Mouse (Mus musculus) fibroblast of lung, adult 2 months (primary cell): ENCODE data around the gene Pot1a.

Source experiments
- DNase-seq: peaks from one replicate; pipeline ENCODE4 v3.0.0-alpha.2; 2011; ENCODE audit warnings: low read depth

The Pot1a gene

GRCm38 (mm10) chr6:25808806-25809495, at the start of gene Pot1a:
Gene Pot1a (minus strand): TSS chr6:25809246.
- DNase-seq, result peak; percentile 97

GRCm38 (mm10) chr6:25836261-25836660, 27.2 kb upstream of the Pot1a start:
- peak; percentile 4 for DNase-seq

- DNase-seq, result no peak
These were observed 3.0 kb downstream of the Pot1a start for GRCm38 (mm10) chr6:25806021-25806420.

GRCm38 (mm10) chr6:25802269-25802668, 6.8 kb downstream of the Pot1a start:
- DNase-seq, result no peak

- DNase-seq, result no peak
These were observed 7.8 kb downstream of the Pot1a start for GRCm38 (mm10) chr6:25801230-25801629.

- DNase-seq, result no peak
These were observed 40.8 kb downstream of the Pot1a start for GRCm38 (mm10) chr6:25768238-25768637.

- DNase-seq, result no peak
These were observed 41.5 kb downstream of the Pot1a start for GRCm38 (mm10) chr6:25767552-25767951.

GRCm38 (mm10) chr6:25767073-25767472, 42.0 kb downstream of the Pot1a start:
- DNase-seq, result peak; percentile 3

- DNase-seq, result no peak
These were observed 42.8 kb downstream of the Pot1a start for GRCm38 (mm10) chr6:25766283-25766682.

GRCm38 (mm10) chr6:25752651-25753050, 56.4 kb downstream of the Pot1a start:
- no peak for DNase-seq

GRCm38 (mm10) chr6:25736533-25736932, 72.5 kb downstream of the Pot1a start:
- no peak for DNase-seq

GRCm38 (mm10) chr6:25726560-25726959, 82.5 kb downstream of the Pot1a start:
- DNase-seq, result no peak

GRCm38 (mm10) chr6:25710601-25711000, 98.4 kb downstream of the Pot1a start:
- DNase-seq, result no peak

- no peak for DNase-seq
These were observed 99.7 kb downstream of the Pot1a start for GRCm38 (mm10) chr6:25709250-25709895.

- no peak for DNase-seq
These were observed 109.1 kb downstream of the Pot1a start for GRCm38 (mm10) chr6:25699956-25700355.
